Mouse (Mus musculus): ENCODE measurements around the gene Cyp2d11.
A peak's percentile ranks its signal among the peaks of the same experiment; 100 is the strongest.
"Not testable (repeated sequence)": the region's sequence is repeated elsewhere in the genome, so short reads cannot be mapped to it uniquely, and the experiment has no call there.

Gene Cyp2d11

GRCm38 (mm10) chr15:82379871-82380713, 13.7 kb downstream of the Cyp2d11 start, which contains the start of gene Cyp2d22:
Cyp2d22 (minus strand) TSS chr15:82380260.
- DNase-seq (ENCODE audit: low spot score in 2 of 2): peak in 1 of 2 experiments; percentile 10

GRCm38 (mm10) chr15:82379511-82379870, 14.3 kb downstream of the Cyp2d11 start:
- DNase-seq (ENCODE audit: low spot score in 2 of 2): no peak

- no peak for DNase-seq (ENCODE audit: low spot score in 2 of 2)
Observed at GRCm38 (mm10) chr15:82378261-82379180, 15.3 kb downstream of the Cyp2d11 start.

GRCm38 (mm10) chr15:82377701-82378100, 16.1 kb downstream of the Cyp2d11 start:
- no peak for DNase-seq (ENCODE audit: low spot score in 2 of 2)

- peak; percentile 23 to 31 for DNase-seq (ENCODE audit: low spot score in 2 of 2)
Observed at GRCm38 (mm10) chr15:82376393-82377138, 17.3 kb downstream of the Cyp2d11 start.

GRCm38 (mm10) chr15:82375855-82376254, 18.0 kb downstream of the Cyp2d11 start:
- DNase-seq (ENCODE audit: low spot score in 2 of 2): no peak

GRCm38 (mm10) chr15:82374437-82374836, 19.4 kb downstream of the Cyp2d11 start:
- no peak for DNase-seq (ENCODE audit: low spot score in 2 of 2)

- DNase-seq (ENCODE audit: low spot score in 2 of 2): no peak
Observed at GRCm38 (mm10) chr15:82372991-82373390, 20.8 kb downstream of the Cyp2d11 start.

- no peak for DNase-seq (ENCODE audit: low spot score in 2 of 2)
Observed at GRCm38 (mm10) chr15:82372446-82372845, 21.4 kb downstream of the Cyp2d11 start.

- no peak for DNase-seq (ENCODE audit: low spot score in 2 of 2)
Observed at GRCm38 (mm10) chr15:82368851-82369250, 25.0 kb downstream of the Cyp2d11 start.

GRCm38 (mm10) chr15:82368146-82368545, 25.7 kb downstream of the Cyp2d11 start:
- no peak for DNase-seq (ENCODE audit: low spot score in 2 of 2)

GRCm38 (mm10) chr15:82364561-82364960, 29.3 kb downstream of the Cyp2d11 start:
- not testable (repeated sequence) for DNase-seq (ENCODE audit: low spot score in 2 of 2)

GRCm38 (mm10) chr15:82363801-82364200, 30.0 kb downstream of the Cyp2d11 start:
- not testable (repeated sequence) for DNase-seq (ENCODE audit: low spot score in 2 of 2)

GRCm38 (mm10) chr15:82362234-82362633, 31.6 kb downstream of the Cyp2d11 start:
- no peak for DNase-seq (ENCODE audit: low spot score in 2 of 2)

- DNase-seq (ENCODE audit: low spot score in 2 of 2): no peak
Observed at GRCm38 (mm10) chr15:82361459-82362018, 32.3 kb downstream of the Cyp2d11 start.

GRCm38 (mm10) chr15:82358431-82359260, 35.2 kb downstream of the Cyp2d11 start:
- no peak for DNase-seq (ENCODE audit: low spot score in 2 of 2)

- DNase-seq (ENCODE audit: low spot score in 2 of 2): peak; percentile 93 to 96
Observed at GRCm38 (mm10) chr15:82354126-82354945, 39.5 kb downstream of the Cyp2d11 start, which contains the start of gene Ndufa6. Ndufa6 (minus strand) TSS chr15:82354322.

GRCm38 (mm10) chr15:82353745-82354113, 40.1 kb downstream of the Cyp2d11 start:
- DNase-seq (ENCODE audit: low spot score in 2 of 2): no peak

- no peak for DNase-seq (ENCODE audit: low spot score in 2 of 2)
Observed at GRCm38 (mm10) chr15:82353078-82353744, 40.6 kb downstream of the Cyp2d11 start.

Measured in right cerebral cortex, postnatal 36 days (tissue).